Mouse (Mus musculus) thymus, adult 2 months (tissue): ENCODE data around the gene Atp5mpl. TPM values are rescaled to one million over a fixed set of nuclear protein-coding genes. Genes with fewer than 3 reads are reported as not detected.

ENCODE experiments used
- DNase-seq: peaks from one replicate; pipeline ENCODE4 v3.0.0; 2021
- H3K27ac ChIP-seq: fragments of 200-500 bp; 2 replicates; pipeline ENCODE4 v1.5.1; 2012; ENCODE audit warnings: low read length, control low read depth; ENCODE audit not compliant: control insufficient read depth, insufficient read depth
- H3K27me3 ChIP-seq: fragments of 200-500 bp; 2 replicates; pipeline ENCODE4 v1.6.1; 2012; ENCODE audit warnings: mild to moderate bottlenecking, low read length, moderate library complexity, mixed read lengths; ENCODE audit not compliant: control insufficient read depth, insufficient read depth
- H3K36me3 ChIP-seq: fragments of 200-500 bp; 2 replicates; pipeline ENCODE4 v1.6.1; 2012; ENCODE audit warnings: mild to moderate bottlenecking, low read length, moderate library complexity; ENCODE audit not compliant: control insufficient read depth, insufficient read depth
- H3K4me1 ChIP-seq: fragments of 200-500 bp; replicated peaks from 2 replicates; pipeline ENCODE4 v1.6.1; 2012; ENCODE audit warnings: low read length; ENCODE audit not compliant: control insufficient read depth, insufficient read depth
- H3K4me3 ChIP-seq: fragments of 200-500 bp; 2 replicates; pipeline ENCODE4 v1.5.1; 2012; ENCODE audit warnings: mild to moderate bottlenecking, low read length, control low read depth, moderate library complexity; ENCODE audit not compliant: control insufficient read depth, insufficient read depth
- CTCF ChIP-seq: fragments of 200-500 bp; IDR thresholded peaks from 2 replicates; pipeline ENCODE4 v1.5.1; 2012; ENCODE audit warnings: mild to moderate bottlenecking, control low read depth, low read length, moderate library complexity, borderline replicate concordance; ENCODE audit not compliant: control insufficient read depth, poor library complexity, insufficient read depth; ENCODE audit errors: extremely low read depth
- POLR2A ChIP-seq: fragments of 200-500 bp; IDR thresholded peaks from 2 replicates; pipeline ENCODE4 v1.6.1; 2012; ENCODE audit warnings: mild to moderate bottlenecking, low read length, control low read depth, moderate library complexity; ENCODE audit not compliant: control insufficient read depth, poor library complexity, insufficient read depth; ENCODE audit errors: extremely low read depth
- WGBS: fragments of 180-500 bp; shearing (Covaris S2); methylation state at CpG from one replicate; pipeline ENCODE4 v1.1.7; 2018; 5-methylcytosine and 5-hydroxymethylcytosine counted together
- polyA plus RNA-seq: library from polyadenylated mRNA; depleted of rRNA; stranded (reverse); fragments of >200 nt; gene quantifications from 2 replicates; pipeline ENCODE4 v1.2.3, GENCODE M21; 2012; rRNA removed

Atp5mpl gene
- 32.8 and 46.5 TPM in 2 replicates for polyA plus RNA-seq

GRCm38 (mm10) chr12:111966683-111967173, at the start of gene Atp5mpl:
TSS of gene Atp5mpl (minus strand) at chr12:111966977.
- peaks cover 7% of the 10 kb centered on the region; the same call in 1 of the 2 replicates for H3K4me1 ChIP-seq
- under 1% methylated on average over 37 of the region's 37 CpGs for WGBS
- DNase-seq = peak; percentile 95

GRCm38 (mm10) chr12:112016346-112016745, 49.6 kb upstream of the Atp5mpl start:
- WGBS = 96% methylated on average over 4 of the region's 4 CpGs
- Histone ChIP-seq H3K36me3 (no peaks in the 10 kb centered on the region), H3K4me3 (no peak overlapping the region), H3K27me3 (no peaks in the 10 kb centered on the region), H3K27ac (no peak overlapping the region), H3K4me1 (no peaks in the 10 kb centered on the region)
- DNase-seq = no peak
- no peak for TF ChIP-seq CTCF
- TF ChIP-seq POLR2A = no peak

More at GRCm38 (mm10) chr12:111966683-111967173, at the start of gene Atp5mpl:
- H3K4me3 ChIP-seq = peak within 1 kb of the TSS; percentile 67
- H3K36me3 ChIP-seq = no peaks in the 10 kb centered on the region
- H3K27ac ChIP-seq = no peak within 1 kb of the TSS
- TF ChIP-seq CTCF (peak; percentile 98), POLR2A (peak; percentile 69)
- H3K27me3 ChIP-seq = no peaks in the 10 kb centered on the region

GRCm38 (mm10) chr12:112013271-112013801, 46.6 kb upstream of the Atp5mpl start:
- Histone ChIP-seq H3K4me1 (no peaks in the 10 kb centered on the region), H3K27ac (no peak overlapping the region), H3K27me3 (no peaks in the 10 kb centered on the region), H3K4me3 (no peak overlapping the region), H3K36me3 (no peaks in the 10 kb centered on the region)
- no peak for DNase-seq
- WGBS = 80% methylated on average over 14 of the region's 14 CpGs
- TF ChIP-seq CTCF (no peak), POLR2A (no peak)

GRCm38 (mm10) chr12:112012511-112013270, 45.9 kb upstream of the Atp5mpl start:
- no peaks in the 10 kb centered on the region for H3K4me1 ChIP-seq
- H3K27ac ChIP-seq = no peak overlapping the region
- TF ChIP-seq POLR2A = no peak
- TF ChIP-seq CTCF = no peak
- H3K27me3 ChIP-seq = no peaks in the 10 kb centered on the region
- no peaks in the 10 kb centered on the region for H3K36me3 ChIP-seq
- no peak overlapping the region for H3K4me3 ChIP-seq
- no peak for DNase-seq
- WGBS = 72% methylated on average over 12 of the region's 12 CpGs

GRCm38 (mm10) chr12:112001223-112001622, 34.4 kb upstream of the Atp5mpl start:
- no peaks in the 10 kb centered on the region for H3K4me1 ChIP-seq
- no peaks in the 10 kb centered on the region for H3K36me3 ChIP-seq
- TF ChIP-seq CTCF (no peak), POLR2A (no peak)
- H3K27ac ChIP-seq = no peak overlapping the region
- H3K27me3 ChIP-seq = no peaks in the 10 kb centered on the region
- 33% methylated on average over 8 of the region's 8 CpGs for WGBS
- DNase-seq = peak; percentile 55
- no peak overlapping the region for H3K4me3 ChIP-seq

- H3K27ac ChIP-seq = no peak overlapping the region
- no peaks in the 10 kb centered on the region for H3K36me3 ChIP-seq
- no peak overlapping the region for H3K4me3 ChIP-seq
- TF ChIP-seq POLR2A (no peak), CTCF (no peak)
- no peaks in the 10 kb centered on the region for H3K27me3 ChIP-seq
- no peak for DNase-seq
- H3K4me1 ChIP-seq = no peaks in the 10 kb centered on the region
- 94% methylated on average over 7 of the region's 7 CpGs for WGBS
Measured at GRCm38 (mm10) chr12:111999735-112000134, 33.0 kb upstream of the Atp5mpl start.

GRCm38 (mm10) chr12:111995161-111995560, 28.4 kb upstream of the Atp5mpl start:
- no peak overlapping the region for H3K4me3 ChIP-seq
- no peak for DNase-seq
- H3K27me3 ChIP-seq = no peaks in the 10 kb centered on the region
- no peaks in the 10 kb centered on the region for H3K4me1 ChIP-seq
- TF ChIP-seq CTCF (no peak), POLR2A (no peak)
- H3K36me3 ChIP-seq = no peaks in the 10 kb centered on the region
- whole genome bisulfite sequencing = 98% methylated on average over 2 of the region's 2 CpGs
- H3K27ac ChIP-seq = no peak overlapping the region
